Mouse (Mus musculus): ENCODE data around the gene Gm6358.
"Not testable (repeated sequence)": the region's sequence is repeated elsewhere in the genome, so short reads cannot be mapped to it uniquely, and the experiment has no call there.

Gene Gm6358

GRCm38 (mm10) chr16:89140551-89140950 lies at the start of gene Gm6358:
TSS of gene Gm6358 (plus strand) at chr16:89140851.
- in situ Hi-C loops (cut with MboI, MseI): no loop called here

GRCm38 (mm10) chr16:89150786-89151185 lies 10.1 kb downstream of the Gm6358 start, which contains the start of gene Gm10061:
TSS of gene Gm10061 (plus strand) at chr16:89151086.
- in situ Hi-C loops (cut with MboI, MseI): no loop called here

GRCm38 (mm10) chr16:89157652-89158051 lies 17.0 kb downstream of the Gm6358 start, which contains the start of gene Gm9789:
TSS of gene Gm9789 (plus strand) at chr16:89157952.
- in situ Hi-C loops (cut with MboI, MseI): no loop called here

- in situ Hi-C loops (cut with MboI, MseI): not testable (repeated sequence)
Measured at GRCm38 (mm10) chr16:89169190-89169589, 28.5 kb downstream of the Gm6358 start, which contains the start of gene Gm7735. TSS of gene Gm7735 (plus strand) at chr16:89169490.

DNA sequence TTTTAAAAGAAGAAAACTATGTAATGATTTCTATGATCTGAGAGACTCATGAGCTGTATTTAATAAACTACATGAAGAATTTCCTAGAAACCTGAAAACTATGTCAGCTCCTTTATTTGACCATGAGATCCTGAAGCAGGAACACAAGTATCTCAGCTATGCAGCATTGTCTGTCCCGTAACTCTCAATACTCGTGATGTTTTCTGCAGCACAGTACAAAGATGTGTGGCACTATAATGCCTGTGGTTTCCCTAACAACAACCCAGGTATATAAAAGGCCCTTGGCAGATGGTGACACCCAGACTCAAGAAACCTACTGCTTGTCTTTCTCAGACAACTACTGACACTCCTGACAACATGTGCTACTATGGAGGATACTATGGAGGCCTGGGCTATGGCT lies 33.8 kb downstream of the Gm6358 start, which contains the start of gene 1110057P08Rik:
1110057P08Rik (plus strand) TSS at position 301 of the 400 bp plus-strand sequence.
- in situ Hi-C loops (cut with MboI, MseI): no loop called here

GRCm38 (mm10) chr16:89188621-89189020 lies 48.0 kb downstream of the Gm6358 start:
- in situ Hi-C loops (cut with MboI, MseI): no loop called here

Measured in T-helper 17 cell (primary cell).